Mouse (Mus musculus): ENCODE results near the gene Gm10277. TPM values are rescaled to one million over a fixed set of nuclear protein-coding genes. Genes with fewer than 3 reads are reported as not detected.
A peak's percentile ranks its signal among the peaks of the same experiment; 100 is the strongest.

Gm10277 gene
- total RNA-seq, 2 experiments from 2014 or later, result not detected

DNA sequence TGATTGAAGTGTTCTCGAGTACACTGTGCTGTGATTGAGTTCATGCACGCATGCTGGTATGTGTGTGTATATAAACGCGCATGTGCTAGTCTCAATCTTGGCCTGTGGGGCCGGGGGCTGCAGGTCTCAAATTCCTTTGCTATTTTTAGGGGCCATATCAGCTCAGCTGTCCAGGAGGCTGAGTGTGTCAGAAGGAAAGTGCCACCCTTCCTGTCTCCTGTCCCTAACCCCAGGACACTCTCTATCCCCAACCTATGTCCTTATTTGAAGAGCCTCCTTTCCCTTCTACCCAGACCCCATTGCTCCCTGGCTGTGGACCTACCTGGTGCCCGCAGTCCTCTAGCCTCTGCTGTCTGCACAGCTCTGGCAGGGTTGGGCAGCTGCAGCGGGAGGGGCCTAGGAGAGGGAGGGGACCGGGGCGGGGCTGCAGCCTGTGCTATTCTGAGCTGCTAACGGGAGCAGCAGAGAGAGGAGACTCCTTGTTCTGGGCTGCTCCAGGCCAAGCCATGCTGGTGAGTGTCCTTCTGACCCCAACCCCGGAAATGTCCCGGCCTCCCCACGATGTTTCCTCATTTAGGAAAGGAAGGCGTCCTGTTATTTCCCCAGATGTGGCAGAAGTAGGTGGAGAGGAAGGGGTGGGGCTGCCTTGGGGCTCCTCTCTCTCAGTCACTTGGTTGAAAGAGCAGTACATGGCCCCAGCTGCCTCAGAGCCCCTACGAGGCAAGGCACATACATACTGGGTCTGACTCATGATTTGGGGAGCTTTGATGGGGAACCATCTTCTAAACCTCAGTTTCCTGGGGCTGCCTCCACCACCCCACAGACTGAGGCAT, 13.5 kb upstream of the Gm10277 start:
- peak; percentile 78 for ATAC-seq (replicated peaks; ENCODE audit: poor library complexity, severe bottlenecking)

DNA sequence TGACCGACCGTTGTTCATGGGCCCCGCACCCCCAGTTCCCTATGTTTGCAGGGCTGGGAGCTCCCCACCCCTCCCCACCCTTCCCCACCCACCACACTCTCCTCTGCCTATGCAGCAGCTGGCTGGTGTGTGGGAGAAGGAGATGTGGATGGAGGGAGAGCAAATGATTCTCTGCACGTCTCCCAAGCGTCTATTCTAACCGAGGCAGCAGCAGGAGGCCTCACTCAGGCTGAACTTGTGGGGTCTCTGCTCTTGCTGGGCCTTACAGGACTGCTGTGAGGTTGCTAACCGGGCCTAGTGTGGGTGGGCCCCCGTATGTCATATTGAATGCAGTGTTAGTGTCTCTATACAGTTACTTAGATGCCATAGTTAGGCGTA, 12.9 kb upstream of the Gm10277 start:
- ATAC-seq (replicated peaks; ENCODE audit: poor library complexity, severe bottlenecking), result no peak

DNA sequence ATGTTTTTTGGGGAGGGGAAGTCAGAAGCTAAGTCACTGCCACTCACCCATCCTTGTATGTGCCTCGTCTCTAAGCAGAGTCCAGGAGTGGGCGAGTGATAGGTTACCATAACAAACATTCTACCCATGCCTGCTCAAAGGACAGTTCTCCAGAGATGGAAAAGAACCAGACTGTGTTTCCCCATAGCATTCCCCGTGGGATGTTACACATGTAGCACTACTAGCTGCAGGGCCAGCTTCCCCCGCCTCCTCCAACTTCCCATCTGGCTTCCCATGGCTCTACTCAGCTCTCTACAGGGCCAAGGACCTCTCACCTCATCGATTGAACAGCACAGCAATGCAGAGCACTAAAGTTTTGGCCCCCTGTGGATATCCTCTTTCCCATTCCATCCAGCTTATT, 7.7 kb upstream of the Gm10277 start:
- no peak for ATAC-seq (replicated peaks; ENCODE audit: poor library complexity, severe bottlenecking)

GRCm38 (mm10) chr11:77793238-77793930, 5.8 kb upstream of the Gm10277 start:
- peak; percentile 91 for ATAC-seq (replicated peaks; ENCODE audit: poor library complexity, severe bottlenecking)

DNA sequence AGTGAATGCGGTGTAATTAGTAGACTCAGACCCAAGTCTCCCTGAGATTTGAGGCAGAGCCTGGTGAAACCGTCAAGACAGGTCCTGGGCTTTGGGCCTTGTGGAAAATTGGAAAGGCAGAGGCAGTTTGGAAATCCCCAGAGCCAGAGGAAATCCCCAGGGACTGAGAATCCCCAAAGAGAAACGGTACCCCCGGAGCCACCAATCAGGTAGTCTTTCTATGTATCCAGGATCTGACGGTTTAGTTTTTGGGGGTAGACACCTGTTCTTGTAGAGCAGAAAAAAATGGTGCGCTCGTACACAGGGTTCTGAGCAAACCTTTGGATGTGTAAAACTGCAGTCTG, 5.0 kb upstream of the Gm10277 start:
- ATAC-seq (replicated peaks; ENCODE audit: poor library complexity, severe bottlenecking), result no peak

DNA sequence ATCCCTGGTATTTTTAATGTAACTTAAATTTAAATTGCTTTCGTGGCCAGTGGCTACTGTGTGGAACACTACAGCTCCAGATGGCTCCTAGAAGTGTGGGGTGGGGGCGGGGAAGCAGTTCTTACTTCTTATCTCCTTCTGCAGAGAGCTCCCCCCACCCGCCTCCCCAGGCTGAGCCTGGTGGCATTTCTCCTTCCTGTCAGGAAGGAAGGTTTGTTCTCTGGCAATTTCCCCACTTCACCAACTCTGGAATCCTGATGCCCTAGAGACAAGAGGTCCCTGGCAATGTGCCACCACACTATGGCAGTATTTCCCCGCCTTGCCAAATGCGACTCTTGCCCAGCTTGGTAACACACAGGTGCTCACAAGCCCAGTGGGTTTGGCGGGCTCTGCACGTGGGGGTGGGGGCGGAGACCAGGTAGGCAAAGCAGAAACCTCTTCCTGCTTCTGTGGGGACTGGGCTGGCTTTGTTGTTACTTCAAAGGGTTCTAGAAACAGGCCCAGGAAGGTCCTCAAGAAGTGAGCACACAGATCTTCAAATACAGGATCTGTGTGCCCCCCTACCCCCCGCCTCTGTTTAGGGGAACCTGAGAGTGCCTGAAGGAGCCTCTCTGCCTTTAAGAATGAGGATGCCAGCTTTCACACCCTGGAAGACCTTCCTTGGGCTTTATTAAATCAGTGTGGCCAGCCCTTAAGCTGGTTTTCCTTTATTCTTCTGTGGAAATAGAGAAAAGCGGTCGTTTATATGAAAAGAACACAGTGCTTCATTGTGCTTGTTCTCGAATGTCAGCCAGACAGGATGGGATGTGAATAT, 4.4 kb upstream of the Gm10277 start:
- ATAC-seq (replicated peaks; ENCODE audit: poor library complexity, severe bottlenecking), result peak; percentile 24; the same call in 1 of the 2 replicates

DNA sequence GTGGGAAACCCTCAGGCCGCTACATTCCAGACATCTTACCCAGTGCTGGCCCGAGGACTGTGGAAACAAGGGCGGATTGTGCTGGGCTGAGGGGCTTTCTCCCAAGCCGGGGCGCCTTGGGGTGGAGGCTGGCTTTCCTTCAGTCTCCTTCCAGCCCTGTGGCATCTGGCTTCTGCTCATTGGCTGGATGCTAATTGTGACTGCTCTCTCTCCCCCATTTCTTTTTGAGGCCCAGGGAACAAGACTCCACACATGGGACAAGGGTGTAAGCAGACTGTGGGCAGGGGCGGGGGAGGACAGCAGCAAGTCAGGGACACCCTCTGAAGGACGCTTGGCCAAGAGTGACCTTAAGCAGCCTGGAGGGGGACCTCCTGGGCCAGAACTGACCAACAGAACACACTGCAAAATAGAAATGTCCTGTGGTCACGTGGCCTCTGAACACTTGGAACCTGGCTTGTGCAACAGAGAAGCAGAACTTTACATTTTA, 3.7 kb upstream of the Gm10277 start:
- ATAC-seq (replicated peaks; ENCODE audit: poor library complexity, severe bottlenecking), result no peak

DNA sequence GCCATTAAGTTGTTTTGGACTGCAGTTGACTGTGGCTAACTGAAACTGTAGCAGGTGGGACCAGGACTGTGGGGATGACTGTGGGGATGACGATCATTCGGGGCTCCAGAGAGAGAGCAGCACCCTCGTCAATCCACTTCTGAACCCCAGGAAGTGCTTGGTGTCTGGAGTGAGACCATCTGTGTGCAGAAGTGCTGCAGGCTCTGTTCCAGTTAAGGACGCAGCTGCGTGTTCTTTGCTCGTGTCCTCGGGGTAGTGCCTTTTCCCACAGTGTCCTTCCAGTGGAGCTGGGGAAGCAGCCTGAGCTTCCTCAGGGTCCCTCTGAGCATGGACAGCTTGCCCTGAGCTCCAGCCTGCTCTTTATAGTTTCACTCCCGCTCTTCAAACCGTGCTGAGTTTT, 2.7 kb upstream of the Gm10277 start:
- ATAC-seq (replicated peaks; ENCODE audit: poor library complexity, severe bottlenecking), result no peak

DNA sequence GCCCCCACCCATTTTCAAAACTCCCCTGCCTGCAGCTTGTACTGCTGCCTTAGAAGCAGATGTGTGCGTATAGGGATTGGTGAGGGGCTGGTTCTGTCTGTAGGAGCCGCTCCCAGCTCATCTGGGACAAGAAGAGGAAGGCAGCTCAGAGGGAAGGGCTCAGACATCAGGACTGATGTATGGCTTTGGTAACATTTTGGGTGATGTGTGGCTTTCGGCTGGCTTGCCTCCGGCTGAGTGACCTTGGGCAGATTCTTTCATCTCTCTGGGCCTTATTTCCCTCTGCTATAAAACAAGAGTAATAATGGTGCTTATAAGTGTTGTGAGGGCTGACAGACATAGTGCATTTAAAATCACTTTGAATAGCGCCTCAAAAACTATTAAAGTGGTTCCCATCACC, 2.0 kb upstream of the Gm10277 start:
- no peak for ATAC-seq (replicated peaks; ENCODE audit: poor library complexity, severe bottlenecking)

DNA sequence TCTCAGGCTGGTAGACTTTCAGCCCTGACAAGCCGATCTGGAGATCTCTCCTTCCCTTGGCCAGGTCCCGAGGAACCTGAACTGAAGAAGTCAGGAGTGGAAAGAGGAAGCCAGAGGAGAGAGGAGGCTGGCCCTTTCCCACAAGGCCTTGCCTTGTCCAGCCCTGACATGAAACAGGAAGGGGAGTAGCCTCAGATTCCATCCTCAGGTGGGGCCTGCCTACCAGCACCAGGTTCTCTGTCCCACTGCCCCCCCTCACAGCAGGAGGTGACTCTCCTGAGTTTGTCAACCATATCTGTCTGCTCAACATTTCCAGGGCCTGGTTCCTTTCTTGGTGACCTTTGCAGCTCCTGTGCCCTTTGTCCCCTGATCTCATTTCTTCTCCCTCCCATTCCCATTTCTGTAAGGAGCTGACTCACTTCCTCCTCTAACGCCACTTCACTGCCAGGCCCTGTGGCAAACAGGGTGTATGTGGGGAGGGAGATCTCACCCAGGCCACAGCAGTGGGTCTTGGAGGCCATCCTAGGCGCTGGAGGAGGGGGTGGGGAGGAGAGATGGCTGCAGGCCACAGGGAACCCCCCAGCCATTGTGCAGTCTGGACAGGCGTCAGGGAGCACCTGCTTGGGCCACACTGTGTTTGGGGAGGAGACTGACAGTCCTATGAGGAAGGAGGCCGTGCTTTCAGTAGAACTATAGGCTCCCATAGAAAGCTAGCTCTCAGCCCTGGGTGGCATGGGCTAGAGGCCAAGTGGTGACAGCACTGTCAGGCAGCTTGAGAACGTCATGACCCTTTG, 1.6 kb downstream of the Gm10277 start:
- ATAC-seq (replicated peaks; ENCODE audit: poor library complexity, severe bottlenecking), result peak; percentile 60

- no peak for ATAC-seq (replicated peaks; ENCODE audit: poor library complexity, severe bottlenecking)
These were observed 2.2 kb downstream of the Gm10277 start for GRCm38 (mm10) chr11:77785396-77785767.

DNA sequence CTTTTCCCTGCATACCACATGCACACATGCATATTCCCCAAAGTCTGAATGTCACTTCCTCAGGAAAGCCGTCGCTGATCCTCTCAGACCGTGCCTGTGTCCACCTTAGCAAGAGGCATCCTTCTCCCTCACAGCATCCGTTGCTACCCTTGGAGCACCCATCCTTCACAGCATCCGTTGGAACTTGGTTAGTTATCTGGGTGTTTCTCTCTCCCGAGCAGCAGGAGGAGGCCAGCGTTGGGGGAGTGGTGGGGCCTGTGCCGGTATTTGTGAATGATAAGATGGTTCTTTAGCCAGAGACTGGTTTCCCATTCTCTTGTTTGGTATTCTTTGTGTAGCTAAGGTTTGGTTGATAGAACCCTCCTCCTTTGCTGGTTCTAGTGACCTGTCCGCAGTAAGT, 2.7 kb downstream of the Gm10277 start:
- ATAC-seq (replicated peaks; ENCODE audit: poor library complexity, severe bottlenecking), result no peak

DNA sequence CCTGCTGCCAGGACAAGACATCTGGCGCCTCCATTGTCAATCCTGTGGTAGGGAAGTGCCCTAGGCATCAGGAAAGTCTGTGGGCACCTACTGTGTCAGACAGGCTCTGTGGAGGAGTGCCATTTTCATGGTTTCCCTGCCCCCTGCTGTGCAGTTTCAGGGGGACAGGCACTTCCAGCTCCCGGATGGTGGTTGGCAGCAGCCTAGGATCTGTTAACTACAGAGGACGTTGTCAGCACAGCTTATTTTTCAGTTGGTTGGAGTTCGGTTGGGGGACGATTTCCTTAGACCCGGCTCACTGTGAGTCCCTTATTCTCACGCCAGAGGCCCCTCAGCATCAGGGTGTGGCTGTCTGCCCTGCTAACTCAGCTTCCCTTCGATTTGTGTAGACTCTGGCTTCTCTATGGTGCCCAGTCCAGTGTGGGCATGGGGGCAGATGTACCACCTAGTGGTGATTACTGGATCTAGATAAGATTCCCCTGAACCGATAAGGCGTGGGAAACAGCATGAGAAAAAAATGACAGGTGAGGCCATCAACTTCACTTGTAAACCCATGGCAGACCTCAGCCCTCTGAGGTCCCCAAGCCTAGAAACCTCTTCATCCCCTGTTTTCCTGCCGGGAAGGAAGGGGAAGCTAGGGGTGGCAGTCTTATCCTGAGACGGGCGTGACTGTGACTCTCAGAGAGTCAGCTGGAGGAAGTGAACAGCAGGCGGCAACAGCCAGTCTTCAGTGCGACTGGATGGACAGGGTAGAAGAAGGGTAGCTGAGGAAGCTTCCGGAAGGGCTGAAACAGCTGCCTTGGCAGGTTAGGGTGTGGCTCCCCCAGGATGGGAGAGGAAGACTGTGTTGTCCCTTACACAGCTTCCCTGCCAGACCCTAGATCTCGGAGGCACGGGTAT, 3.5 kb downstream of the Gm10277 start:
- ATAC-seq (replicated peaks; ENCODE audit: poor library complexity, severe bottlenecking), result peak; percentile 33

- 0 out of 2 replicates have a peak, but pooled peaks have one; percentile 1 for ATAC-seq (replicated peaks; ENCODE audit: poor library complexity, severe bottlenecking)
These were observed 4.3 kb downstream of the Gm10277 start for GRCm38 (mm10) chr11:77783211-77783746.

DNA sequence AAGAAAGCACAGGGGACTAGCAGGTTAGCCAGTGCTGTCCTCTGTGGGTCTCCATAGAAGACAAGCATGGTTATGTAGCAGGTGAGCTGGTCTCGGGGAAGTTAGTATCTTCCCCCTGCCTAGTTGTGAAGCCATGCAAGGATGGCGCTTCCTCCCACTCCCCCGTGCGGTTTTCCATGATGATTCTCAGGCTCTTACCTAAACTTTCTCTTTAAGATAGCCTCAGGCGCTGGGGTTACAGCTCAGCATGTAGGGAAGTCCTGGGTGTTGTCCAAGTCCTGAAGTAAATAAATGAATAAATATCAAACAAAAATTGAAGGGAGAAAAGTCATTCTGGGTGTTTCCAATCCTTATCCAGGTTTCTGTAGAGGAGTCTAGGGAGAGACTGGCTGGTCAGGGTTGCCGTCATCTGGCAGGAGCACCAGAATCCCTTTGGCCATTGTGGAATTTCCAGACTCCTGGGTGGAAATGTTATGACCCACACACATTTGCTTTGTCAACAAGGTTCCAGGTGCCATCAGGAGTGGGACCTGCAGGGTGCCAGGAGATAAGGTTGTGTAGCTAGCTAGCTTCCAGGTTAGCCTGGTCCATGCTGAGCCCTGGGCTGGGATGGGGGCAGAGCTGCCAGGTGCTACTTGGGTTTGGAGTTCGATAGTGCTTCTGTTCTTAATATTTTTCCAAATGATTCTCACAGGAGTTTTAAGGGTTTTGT, 5.3 kb downstream of the Gm10277 start:
- no peak for ATAC-seq (replicated peaks; ENCODE audit: poor library complexity, severe bottlenecking)

DNA sequence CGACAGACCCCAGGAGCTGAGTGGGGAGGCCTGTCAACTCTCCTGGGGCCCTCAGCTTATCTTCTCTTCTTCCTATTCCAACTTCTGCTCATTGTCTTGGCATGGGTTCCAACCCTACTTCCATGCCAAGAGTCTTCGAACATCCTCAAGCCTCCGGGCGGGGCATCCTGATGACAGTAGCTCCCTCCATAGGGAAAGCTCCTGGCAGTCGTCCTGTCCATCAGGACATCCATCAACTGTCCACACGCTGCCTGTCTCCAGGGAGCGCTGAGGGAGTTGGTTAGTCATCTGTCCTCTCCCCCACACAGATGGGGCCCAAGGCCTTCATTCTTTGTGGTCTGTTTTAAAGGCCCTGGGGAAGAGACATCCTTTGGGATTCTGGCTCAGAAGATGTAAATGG, 6.5 kb downstream of the Gm10277 start:
- ATAC-seq (replicated peaks; ENCODE audit: poor library complexity, severe bottlenecking), result no peak

GRCm38 (mm10) chr11:77779240-77779639, 8.3 kb downstream of the Gm10277 start:
- no peak for ATAC-seq (replicated peaks; ENCODE audit: poor library complexity, severe bottlenecking)

DNA sequence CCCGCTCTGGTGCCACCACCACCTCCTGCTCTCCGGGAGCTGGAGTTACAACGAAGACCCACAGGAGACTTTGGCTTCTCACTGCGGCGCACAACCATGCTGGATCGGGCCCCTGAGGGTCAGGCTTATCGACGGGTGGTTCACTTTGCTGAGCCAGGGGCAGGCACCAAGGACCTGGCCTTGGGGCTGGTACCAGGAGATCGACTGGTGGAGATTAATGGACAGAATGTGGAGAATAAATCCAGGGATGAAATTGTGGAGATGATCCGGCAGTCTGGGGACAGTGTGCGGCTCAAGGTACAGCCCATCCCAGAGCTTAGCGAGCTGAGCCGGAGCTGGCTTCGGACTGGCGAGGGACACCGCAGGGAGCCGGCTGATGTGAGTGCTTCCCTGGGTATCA, 9.6 kb downstream of the Gm10277 start:
- no peak for ATAC-seq (replicated peaks; ENCODE audit: poor library complexity, severe bottlenecking)
